Mouse (Mus musculus) G1E (cell line): ENCODE measurements at regions not wholly inside any gene's neighbourhood (a gene's known extent, or its start where the extent isn't known, plus 50 kb on each side); places are given as distances from the start of the nearest gene placed in this dataset.

ENCODE experiments used
- ATAC-seq: 2 replicates; pipeline ENCODE4 v1.8.0; 2016; ENCODE audit warnings: mild to moderate bottlenecking; ENCODE audit not compliant: insufficient number of reproducible peaks, poor library complexity, low FRiP score, severe bottlenecking; ENCODE audit errors: extremely low read depth
- DNase-seq: peaks from one replicate; pipeline ENCODE4 v3.0.0; 2012; ENCODE audit warnings: low spot score
- H3K27me3 ChIP-seq: 2 replicates; pipeline ENCODE4 v1.6.1; 2012; ENCODE audit warnings: mild to moderate bottlenecking, low read length, inconsistent platforms; ENCODE audit not compliant: insufficient read depth
- H3K36me3 ChIP-seq: replicated peaks from 2 replicates; pipeline ENCODE3; 2012; ENCODE audit warnings: mild to moderate bottlenecking, inconsistent platforms
- H3K4me1 ChIP-seq: 2 replicates; pipeline ENCODE4 v1.6.1; 2012; ENCODE audit warnings: low read depth, low read length, inconsistent platforms, mixed read lengths; ENCODE audit not compliant: insufficient read depth
- H3K4me3 ChIP-seq: 2 replicates; pipeline ENCODE4 v1.5.1; 2012; ENCODE audit warnings: low read depth, mild to moderate bottlenecking, inconsistent platforms, low read length, moderate library complexity, mixed read lengths
- H3K9me3 ChIP-seq: replicated peaks from 2 replicates; pipeline ENCODE4 v1.6.1; 2012; ENCODE audit warnings: inconsistent platforms
- CTCF ChIP-seq: IDR thresholded peaks from 2 replicates; pipeline ENCODE4 v1.5.1; 2012; ENCODE audit warnings: low read depth, low read length, inconsistent platforms, mixed read lengths
- GATA1 ChIP-seq: IDR thresholded peaks from 2 replicates; pipeline ENCODE4 v1.6.1; 2012; ENCODE audit warnings: borderline replicate concordance, low read length, inconsistent platforms, mixed read lengths
- GATA2 ChIP-seq: IDR thresholded peaks from 2 replicates; pipeline ENCODE4 v1.6.1; 2012; ENCODE audit warnings: low read depth, low read length, inconsistent platforms, borderline replicate concordance
- POLR2AphosphoS5 ChIP-seq: IDR thresholded peaks from 2 replicates; pipeline ENCODE4 v1.6.1; 2012; ENCODE audit warnings: low read depth, low read length, inconsistent platforms; ENCODE audit not compliant: insufficient replicate concordance
- TAL1 ChIP-seq: conservative IDR thresholded peaks from 2 replicates; pipeline ENCODE4 v1.6.1; 2012; ENCODE audit warnings: low read depth, low read length, inconsistent platforms, mixed read lengths

DNA sequence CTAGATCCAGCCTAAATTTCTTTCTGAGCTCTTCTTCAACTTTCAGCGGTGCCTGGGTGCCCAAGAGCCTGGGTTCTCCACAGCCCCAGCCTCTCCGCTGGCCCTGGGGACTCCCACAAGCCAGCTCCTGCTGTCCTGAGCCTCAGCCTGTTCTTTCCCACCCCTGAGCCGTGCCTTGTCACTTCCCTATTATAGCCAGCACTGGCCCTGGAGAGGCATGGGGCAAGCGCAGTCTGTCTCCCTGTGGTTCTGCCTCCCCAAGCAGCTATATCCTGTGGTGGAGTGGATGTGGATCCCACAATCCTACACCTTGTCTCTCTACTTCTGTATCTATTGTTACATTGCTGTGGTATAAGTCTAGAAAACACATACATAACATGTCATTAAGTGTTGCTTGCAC lies 128.6 kb upstream of the Hgf start:
- Histone ChIP-seq H3K27me3 (no peaks in the 10 kb centered on the region), H3K9me3 (no peaks in the 10 kb centered on the region), H3K4me3 (no peak overlapping the region), H3K36me3 (no peaks in the 10 kb centered on the region), H3K4me1 (no peaks in the 10 kb centered on the region)
- ATAC-seq (no peak), DNase-seq (no peak)
- no peak for TF ChIP-seq GATA2
- no peak for TF ChIP-seq TAL1
- TF ChIP-seq GATA1: no peak
- TF ChIP-seq POLR2AphosphoS5: no peak
- TF ChIP-seq CTCF: no peak

DNA sequence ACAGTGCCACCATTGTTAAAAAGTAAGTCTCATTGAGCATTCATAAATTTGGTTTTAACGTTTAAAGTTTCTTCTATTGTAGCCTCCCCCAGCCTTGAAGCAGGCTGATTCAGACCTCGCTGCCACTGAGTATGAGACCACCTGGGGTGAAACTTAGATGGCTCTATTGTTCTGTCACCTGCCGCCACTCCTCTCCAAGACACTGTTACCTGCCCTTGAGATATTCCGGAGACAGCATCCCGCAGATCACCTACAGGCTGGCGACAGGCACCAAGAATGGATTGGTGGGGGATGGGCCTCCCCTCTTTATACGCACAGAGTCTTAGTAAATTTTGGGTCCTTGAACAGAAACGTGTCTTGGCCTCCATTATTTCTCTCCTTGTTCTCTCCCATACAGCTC lies 128.0 kb upstream of the Hgf start:
- Histone ChIP-seq H3K36me3 (no peaks in the 10 kb centered on the region), H3K27me3 (no peaks in the 10 kb centered on the region), H3K4me1 (no peaks in the 10 kb centered on the region), H3K9me3 (no peaks in the 10 kb centered on the region), H3K4me3 (no peak overlapping the region)
- DNase-seq (no peak), ATAC-seq (no peak)
- TF ChIP-seq CTCF (no peak), GATA2 (no peak), TAL1 (no peak), GATA1 (no peak), POLR2AphosphoS5 (no peak)

DNA sequence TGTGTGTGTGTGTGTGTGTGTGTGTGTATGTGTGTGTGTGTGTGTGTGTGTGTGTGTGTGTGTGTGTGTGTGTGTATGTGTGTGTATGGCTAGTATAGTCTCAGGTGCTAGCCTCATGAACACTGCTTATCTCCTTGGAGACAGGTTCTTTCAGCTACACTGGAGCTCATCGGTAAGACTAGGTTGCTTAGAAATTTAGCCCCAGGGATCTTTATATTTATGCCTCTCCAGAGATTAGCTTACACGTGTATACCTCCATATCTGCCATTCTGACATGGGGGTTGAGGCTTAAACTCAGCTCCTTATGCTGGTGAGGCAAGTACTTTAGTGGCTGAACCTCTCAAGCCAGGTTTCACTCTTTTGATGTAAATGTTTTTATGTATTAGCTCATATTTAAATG lies 127.0 kb upstream of the Hgf start:
- Histone ChIP-seq H3K27me3 (no peaks in the 10 kb centered on the region), H3K36me3 (no peaks in the 10 kb centered on the region), H3K4me3 (no peak overlapping the region), H3K4me1 (no peaks in the 10 kb centered on the region), H3K9me3 (no peaks in the 10 kb centered on the region)
- ATAC-seq (no peak), DNase-seq (no peak)
- TF ChIP-seq TAL1: no peak
- TF ChIP-seq GATA1: no peak
- TF ChIP-seq GATA2: no peak
- no peak for TF ChIP-seq CTCF
- TF ChIP-seq POLR2AphosphoS5: no peak

DNA sequence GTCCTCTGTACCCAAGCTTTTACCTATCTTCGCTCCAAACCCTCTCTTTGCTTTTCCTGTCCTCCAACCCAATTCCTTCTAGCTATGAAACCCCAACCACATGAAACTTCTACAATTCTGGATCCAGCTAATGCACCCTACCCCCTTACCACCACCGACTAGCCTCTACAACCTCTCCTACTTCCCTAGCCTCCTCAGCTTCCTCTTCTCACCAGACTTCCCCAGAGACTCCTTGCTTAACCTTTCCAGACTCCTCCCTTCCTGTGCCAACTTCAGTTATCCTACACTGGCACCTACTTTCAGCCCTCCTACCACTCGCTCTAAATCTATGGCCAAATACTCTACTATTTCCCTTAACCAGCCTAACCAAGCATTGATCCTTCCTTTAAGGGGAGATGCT lies 118.7 kb upstream of the Hgf start:
- ATAC-seq (no peak), DNase-seq (no peak)
- H3K4me1 ChIP-seq: no peaks in the 10 kb centered on the region; the same call in 1 of the 2 replicates
- TF ChIP-seq POLR2AphosphoS5: no peak
- TF ChIP-seq TAL1: no peak
- no peak for TF ChIP-seq CTCF
- TF ChIP-seq GATA2: no peak
- no peak for TF ChIP-seq GATA1
- H3K36me3 ChIP-seq: no peaks in the 10 kb centered on the region
- no peaks in the 10 kb centered on the region for H3K9me3 ChIP-seq
- H3K4me3 ChIP-seq: no peak overlapping the region
- no peaks in the 10 kb centered on the region for H3K27me3 ChIP-seq

- Histone ChIP-seq H3K4me1 (no peaks in the 10 kb centered on the region), H3K9me3 (no peaks in the 10 kb centered on the region), H3K36me3 (no peaks in the 10 kb centered on the region), H3K4me3 (no peak overlapping the region), H3K27me3 (no peaks in the 10 kb centered on the region)
- ATAC-seq (no peak), DNase-seq (no peak)
- TF ChIP-seq CTCF (no peak), TAL1 (no peak), POLR2AphosphoS5 (no peak), GATA1 (no peak), GATA2 (no peak)
These were observed 108.2 kb upstream of the Hgf start for GRCm38 (mm10) chr5:16445056-16445455.

- no peak overlapping the region for H3K4me3 ChIP-seq
These were observed 106.3 kb upstream of the Hgf start for GRCm38 (mm10) chr5:16446977-16447376.

DNA sequence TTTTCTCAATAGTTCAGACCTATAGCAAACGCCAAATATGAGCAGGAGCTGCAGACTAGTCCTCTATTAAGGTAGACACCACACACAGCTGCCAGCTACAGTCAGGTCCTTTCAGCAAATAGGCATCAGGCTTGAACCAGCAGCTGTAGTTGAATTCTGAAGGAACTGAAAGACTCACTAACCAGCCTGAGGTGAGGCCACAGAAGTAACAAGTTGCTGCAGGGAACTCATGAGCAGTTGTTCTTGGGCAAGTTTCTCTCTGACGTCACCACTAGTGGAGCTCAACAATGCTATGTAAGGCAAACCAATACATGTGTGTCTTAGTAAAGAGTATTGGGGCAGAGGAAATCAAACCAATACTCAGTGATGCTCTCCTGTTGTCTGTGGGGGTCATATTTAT lies 91.5 kb upstream of the Hgf start:
- Histone ChIP-seq H3K27me3 (no peaks in the 10 kb centered on the region), H3K4me3 (no peak overlapping the region), H3K9me3 (no peaks in the 10 kb centered on the region), H3K4me1 (peaks cover 14% of the 10 kb centered on the region), H3K36me3 (no peaks in the 10 kb centered on the region)
- no peak for TF ChIP-seq GATA1
- TF ChIP-seq TAL1: no peak
- no peak for TF ChIP-seq POLR2AphosphoS5
- TF ChIP-seq GATA2: no peak
- no peak for TF ChIP-seq CTCF
- ATAC-seq (no peak), DNase-seq (no peak)

More at GRCm38 (mm10) chr5:16446977-16447376, 106.3 kb upstream of the Hgf start:
- TF ChIP-seq TAL1: no peak
- TF ChIP-seq GATA1: no peak
- TF ChIP-seq GATA2: no peak
- TF ChIP-seq CTCF: no peak
- no peak for TF ChIP-seq POLR2AphosphoS5
- H3K27me3 ChIP-seq: no peaks in the 10 kb centered on the region
- H3K9me3 ChIP-seq: no peaks in the 10 kb centered on the region
- H3K36me3 ChIP-seq: no peaks in the 10 kb centered on the region
- no peak for DNase-seq
- no peak for ATAC-seq
- H3K4me1 ChIP-seq: no peaks in the 10 kb centered on the region
